Mouse (Mus musculus) B cell, adult 62 days (primary cell): ENCODE results near the gene Bche. TPM values are rescaled to one million over a fixed set of nuclear protein-coding genes. Genes with fewer than 3 reads are reported as not detected.

Experiments
- total RNA-seq: library from RNA; stranded (reverse); gene quantifications from 4 replicates; pipeline ENCODE4 v1.2.4, GENCODE M21; 2023

The Bche gene
- total RNA-seq: not detected in 4 replicates

DNA sequence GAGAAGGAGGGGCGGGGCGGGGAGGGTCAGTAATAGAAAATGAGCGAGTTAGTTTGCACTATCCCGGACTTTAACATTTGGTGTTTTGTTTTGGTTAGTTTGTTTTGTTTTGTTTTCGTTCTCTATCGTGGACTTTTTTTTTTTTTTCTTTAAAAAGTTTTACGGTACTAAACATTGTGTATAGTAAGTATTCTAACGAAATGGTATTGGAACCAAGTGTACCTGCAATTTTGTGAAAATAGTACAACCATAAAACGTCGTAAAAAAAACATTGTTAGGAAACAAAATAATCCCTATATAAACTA, at the start of gene Bche:
TSS of gene Bche (minus strand) at position 6 of the 305 bp plus-strand sequence.

